Mouse (Mus musculus) intestine, embryonic 16.5 days (tissue): Measurements from ENCODE around the gene Dgkh. TPM values are rescaled to one million over a fixed set of nuclear protein-coding genes. Genes with fewer than 3 reads are reported as not detected.

Source experiments
- ATAC-seq: fragments of 200-750 bp; cut with Nextera tagmentation; 2 replicates; pipeline ENCODE4 v1.8.0; 2017; ENCODE audit warnings: moderate TSS enrichment, moderate library complexity
- H3K27ac ChIP-seq: fragments of 300-500 bp; sonication (generic); 2 replicates; pipeline ENCODE4 v1.5.1; 2014; ENCODE audit warnings: mild to moderate bottlenecking, low read length
- H3K27me3 ChIP-seq: fragments of 300-500 bp; sonication (generic); replicated peaks from 2 replicates; pipeline ENCODE4 v1.6.1; 2014; ENCODE audit warnings: low read length, control low read depth, mixed read lengths; ENCODE audit not compliant: control insufficient read depth, insufficient read depth
- H3K36me3 ChIP-seq: fragments of 300-500 bp; sonication (generic); 2 replicates; pipeline ENCODE4 v1.6.1; 2014; ENCODE audit warnings: low read length, control low read depth; ENCODE audit not compliant: control insufficient read depth, insufficient read depth
- H3K4me1 ChIP-seq: fragments of 300-500 bp; sonication (generic); 2 replicates; pipeline ENCODE4 v1.6.1; 2014; ENCODE audit warnings: low read length, control low read depth, mixed read lengths; ENCODE audit not compliant: control insufficient read depth, insufficient read depth
- H3K4me2 ChIP-seq: fragments of 300-500 bp; sonication (generic); 2 replicates; pipeline ENCODE4 v1.6.1; 2014; ENCODE audit warnings: low read depth, low read length, control low read depth
- H3K4me3 ChIP-seq: fragments of 300-500 bp; sonication (generic); 2 replicates; pipeline ENCODE4 v1.5.1; 2014; ENCODE audit warnings: mild to moderate bottlenecking, low read length
- H3K9ac ChIP-seq: fragments of 300-500 bp; sonication (generic); 2 replicates; pipeline ENCODE4 v1.6.1; 2014; ENCODE audit warnings: low read depth, low read length
- H3K9me3 ChIP-seq: fragments of 300-500 bp; sonication (generic); 2 replicates; pipeline ENCODE4 v1.6.1; 2016; ENCODE audit warnings: low read length, control low read depth; ENCODE audit not compliant: control insufficient read depth
- whole genome bisulfite sequencing: fragments of 180-500 bp; shearing (Covaris S2); extraction: QIAGEN DNeasy Blood & Tissue Kit; methylation state at CpG from one replicate; pipeline ENCODE4 v1.1.7; 2014; 5-methylcytosine and 5-hydroxymethylcytosine counted together
- polyA plus RNA-seq: library from polyadenylated mRNA; unstranded; fragments of >200 nt; fragmentation: Nextera tagmentation; extraction: Ambion mirVana; gene quantifications from 2 replicates; pipeline ENCODE4 v1.2.1, GENCODE M21; 2015

The Dgkh gene
- polyA plus RNA-seq, 1 experiment from 2014 or later = 0.68 TPM

- no peaks in the 10 kb centered on the region for H3K9me3 ChIP-seq
- H3K9ac ChIP-seq = no peak overlapping the region
- no peaks in the 10 kb centered on the region for H3K36me3 ChIP-seq
- H3K4me1 ChIP-seq = peaks cover 24% of the 10 kb centered on the region
- no peak overlapping the region for H3K4me2 ChIP-seq
- no peak for ATAC-seq
- H3K4me3 ChIP-seq = no peak overlapping the region
- 73% methylated on average over 6 of the region's 6 CpGs for WGBS
- no peaks in the 10 kb centered on the region for H3K27me3 ChIP-seq
- H3K27ac ChIP-seq = no peak overlapping the region
Measured at GRCm38 (mm10) chr14:78532345-78532744, 200.2 kb downstream of the Dgkh start.

GRCm38 (mm10) chr14:78530256-78530655 lies 202.3 kb downstream of the Dgkh start:
- ATAC-seq = no peak
- no peak overlapping the region for H3K9ac ChIP-seq
- H3K27me3 ChIP-seq = no peaks in the 10 kb centered on the region
- no peak overlapping the region for H3K27ac ChIP-seq
- H3K4me1 ChIP-seq = peaks cover 30% of the 10 kb centered on the region
- no peaks in the 10 kb centered on the region for H3K36me3 ChIP-seq
- no peaks in the 10 kb centered on the region for H3K9me3 ChIP-seq
- no peak overlapping the region for H3K4me3 ChIP-seq
- WGBS = 71% methylated on average over 3 of the region's 3 CpGs
- no peak overlapping the region for H3K4me2 ChIP-seq

GRCm38 (mm10) chr14:78528461-78529425 lies 203.8 kb downstream of the Dgkh start:
- ATAC-seq = 0 out of 2 replicates have a peak, but pooled peaks have one; percentile 15

GRCm38 (mm10) chr14:78526907-78527306 lies 205.7 kb downstream of the Dgkh start:
- H3K9me3 ChIP-seq = no peaks in the 10 kb centered on the region
- peak overlapping the region; percentile 47 for H3K4me2 ChIP-seq
- peak overlapping the region; percentile 10; the same call in 1 of the 2 replicates for H3K9ac ChIP-seq
- H3K27ac ChIP-seq = peak overlapping the region; percentile 76
- no peaks in the 10 kb centered on the region for H3K27me3 ChIP-seq
- peak overlapping the region; percentile 14; the same call in 1 of the 2 replicates for H3K4me3 ChIP-seq
- H3K36me3 ChIP-seq = no peaks in the 10 kb centered on the region
- ATAC-seq = no peak
- WGBS = 45% methylated on average over 6 of the region's 6 CpGs
- H3K4me1 ChIP-seq = peaks cover 32% of the 10 kb centered on the region

More at GRCm38 (mm10) chr14:78528461-78529425, 203.8 kb downstream of the Dgkh start:
- Histone ChIP-seq H3K27me3 (no peaks in the 10 kb centered on the region), H3K4me1 (peaks cover 32% of the 10 kb centered on the region), H3K27ac (peak overlapping the region; percentile 73; the same call in 1 of the 2 replicates), H3K36me3 (no peaks in the 10 kb centered on the region), H3K4me2 (0 out of 2 replicates have a peak overlapping the region, but pooled peaks have one; percentile 19), H3K9ac (0 out of 2 replicates have a peak overlapping the region, but pooled peaks have one; percentile 14), H3K4me3 (no peak overlapping the region), H3K9me3 (no peaks in the 10 kb centered on the region)
- WGBS = 36% methylated on average over 8 of the region's 8 CpGs

GRCm38 (mm10) chr14:78526475-78526874 lies 206.1 kb downstream of the Dgkh start:
- peaks cover 32% of the 10 kb centered on the region for H3K4me1 ChIP-seq
- H3K9me3 ChIP-seq = no peaks in the 10 kb centered on the region
- H3K4me3 ChIP-seq = peak overlapping the region; percentile 14; the same call in 1 of the 2 replicates
- 26% methylated on average over 3 of the region's 3 CpGs for WGBS
- peak overlapping the region; percentile 86 for H3K27ac ChIP-seq
- H3K27me3 ChIP-seq = no peaks in the 10 kb centered on the region
- peak; percentile 91 for ATAC-seq
- H3K4me2 ChIP-seq = peak overlapping the region; percentile 47
- no peaks in the 10 kb centered on the region for H3K36me3 ChIP-seq
- no peak overlapping the region for H3K9ac ChIP-seq

GRCm38 (mm10) chr14:78525611-78526457 lies 206.7 kb downstream of the Dgkh start:
- Histone ChIP-seq H3K9ac (no peak overlapping the region), H3K36me3 (no peaks in the 10 kb centered on the region), H3K4me2 (peak overlapping the region; percentile 18), H3K27ac (peak overlapping the region; percentile 86), H3K27me3 (no peaks in the 10 kb centered on the region), H3K9me3 (no peaks in the 10 kb centered on the region), H3K4me1 (peaks cover 32% of the 10 kb centered on the region), H3K4me3 (no peak overlapping the region)
- peak; percentile 77 for ATAC-seq
- WGBS = 50% methylated on average over 3 of the region's 3 CpGs

- Histone ChIP-seq H3K4me2 (no peak overlapping the region), H3K4me3 (no peak overlapping the region), H3K27me3 (no peaks in the 10 kb centered on the region), H3K9me3 (no peaks in the 10 kb centered on the region), H3K27ac (0 out of 2 replicates have a peak overlapping the region, but pooled peaks have one; percentile 86), H3K4me1 (peaks cover 32% of the 10 kb centered on the region), H3K36me3 (no peaks in the 10 kb centered on the region), H3K9ac (no peak overlapping the region)
- ATAC-seq = no peak
- 89% methylated on average over 2 of the region's 2 CpGs for WGBS
Measured at GRCm38 (mm10) chr14:78525059-78525458, 207.5 kb downstream of the Dgkh start.

GRCm38 (mm10) chr14:78510713-78511112 lies 221.9 kb downstream of the Dgkh start:
- Histone ChIP-seq H3K4me2 (no peak overlapping the region), H3K27me3 (no peaks in the 10 kb centered on the region), H3K9me3 (no peaks in the 10 kb centered on the region), H3K4me1 (no peaks in the 10 kb centered on the region), H3K36me3 (peaks cover 16% of the 10 kb centered on the region), H3K4me3 (no peak overlapping the region), H3K27ac (no peak overlapping the region), H3K9ac (no peak overlapping the region)
- no peak for ATAC-seq
- WGBS = 85% methylated on average over 9 of the region's 9 CpGs

GRCm38 (mm10) chr14:78509791-78510190 lies 222.8 kb downstream of the Dgkh start:
- Histone ChIP-seq H3K4me2 (no peak overlapping the region), H3K9ac (no peak overlapping the region), H3K9me3 (no peaks in the 10 kb centered on the region), H3K4me3 (no peak overlapping the region), H3K4me1 (no peaks in the 10 kb centered on the region), H3K27ac (no peak overlapping the region), H3K27me3 (no peaks in the 10 kb centered on the region), H3K36me3 (peaks cover 16% of the 10 kb centered on the region)
- no peak for ATAC-seq
- 93% methylated on average over 6 of the region's 6 CpGs for WGBS
